Mouse (Mus musculus): ENCODE data around the gene Dmbx1. TPM values are rescaled to one million over a fixed set of nuclear protein-coding genes. Genes with fewer than 3 reads are reported as not detected.

Dmbx1 gene
- total RNA-seq, 2 experiments from 2014 or later: not detected

GRCm38 (mm10) chr4:115890066-115890465 lies 49.7 kb downstream of the Dmbx1 start:
- DNase-seq: no peak

- no peak for DNase-seq
These were observed 52.9 kb downstream of the Dmbx1 start for GRCm38 (mm10) chr4:115886875-115887274.

- DNase-seq: no peak
These were observed 53.9 kb downstream of the Dmbx1 start for GRCm38 (mm10) chr4:115885846-115886245.

- DNase-seq: no peak
These were observed 55.7 kb downstream of the Dmbx1 start, which contains the start of gene Kncn for GRCm38 (mm10) chr4:115884022-115884421. TSS of gene Kncn (plus strand) at chr4:115884400.

- no peak for DNase-seq
These were observed 57.5 kb downstream of the Dmbx1 start for GRCm38 (mm10) chr4:115882195-115882594.

- DNase-seq: no peak
These were observed 58.5 kb downstream of the Dmbx1 start for GRCm38 (mm10) chr4:115881183-115881582.

GRCm38 (mm10) chr4:115878828-115879227 lies 60.9 kb downstream of the Dmbx1 start:
- DNase-seq: no peak

GRCm38 (mm10) chr4:115878216-115878678 lies 61.5 kb downstream of the Dmbx1 start:
- no peak for DNase-seq

- DNase-seq: no peak
These were observed 66.5 kb downstream of the Dmbx1 start for GRCm38 (mm10) chr4:115873231-115873630.

GRCm38 (mm10) chr4:115869512-115870210 lies 70.1 kb downstream of the Dmbx1 start:
- no peak for DNase-seq

Other genes with a start within 250 kb of the Dmbx1 start
- 10 to 100 TPM; 38.8 to 43.8 TPM for gene Efcab14, start 202.2 kb downstream of the Dmbx1 start, total RNA-seq (2021)
- gene Tex38, start 158.9 kb downstream of the Dmbx1 start, total RNA-seq (2021): 1 to 10 TPM in 1 of 2 experiments, under 1 TPM in 1; 0.45 to 1.9 TPM
- gene Atpaf1, start 155.1 kb downstream of the Dmbx1 start, total RNA-seq (2021): 100 to 1,000 TPM; 105 to 129 TPM
- 1 to 10 TPM; 5.0 to 5.3 TPM for gene Mob3c, start 111.8 kb downstream of the Dmbx1 start, total RNA-seq (2021)
- 10 to 100 TPM; 20.6 to 22.0 TPM for gene Mknk1, start 100.7 kb downstream of the Dmbx1 start, total RNA-seq (2021)
- gene Kncn, start 55.5 kb downstream of the Dmbx1 start, total RNA-seq (2021): not detected
- gene 6430628N08Rik, start 49.3 kb downstream of the Dmbx1 start, total RNA-seq (2021): not detected
- gene Faah, start 78.0 kb upstream of the Dmbx1 start, total RNA-seq (2021): 1 to 10 TPM in 1 of 2 experiments, not detected in 1; 1.0 TPM
- 10 to 100 TPM; 29.1 to 29.5 TPM for gene Nsun4, start 114.0 kb upstream of the Dmbx1 start, total RNA-seq (2021)
- gene Uqcrh, start 135.1 kb upstream of the Dmbx1 start, total RNA-seq (2021): 1,000 to 10,000 TPM; 1,939 to 2,067 TPM
- gene Lrrc41, start 135.3 kb upstream of the Dmbx1 start, total RNA-seq (2021): 10 to 100 TPM; 25.3 to 26.2 TPM
- gene Rad54l, start 183.8 kb upstream of the Dmbx1 start, total RNA-seq (2021): under 1 TPM; 0.10 to 0.26 TPM
- 10 to 100 TPM; 56.8 to 57.5 TPM for gene Pomgnt1, start 183.9 kb upstream of the Dmbx1 start, total RNA-seq (2021)
- gene Lurap1, start 211.4 kb upstream of the Dmbx1 start, total RNA-seq (2021): 1 to 10 TPM; 4.6 to 5.0 TPM
- gene Tspan1, start 227.7 kb upstream of the Dmbx1 start, total RNA-seq (2021): 1 to 10 TPM in 1 of 2 experiments, not detected in 1; 1.3 TPM
- not detected for gene 1700042G07Rik, start 233.4 kb upstream of the Dmbx1 start, total RNA-seq (2021)
- not detected for gene Gm49337, start 233.5 kb upstream of the Dmbx1 start, total RNA-seq (2021)